Mouse (Mus musculus): ENCODE data around the gene Krtap4-16. TPM values are rescaled to one million over a fixed set of nuclear protein-coding genes. Genes with fewer than 3 reads are reported as not detected.

The Krtap4-16 gene
- not detected for polyA plus RNA-seq (2014; fragmentation: Illumina TruSeq; extraction: RNeasy Lipid Tissue Mini Kit (QIAGEN cat#74804); ENCODE audit: low read depth, low replicate concordance)

GRCm38 (mm10) chr11:99851508-99851907, at the start of gene Krtap4-16:
Gene Krtap4-16 (minus strand): TSS chr11:99851608.

DNA sequence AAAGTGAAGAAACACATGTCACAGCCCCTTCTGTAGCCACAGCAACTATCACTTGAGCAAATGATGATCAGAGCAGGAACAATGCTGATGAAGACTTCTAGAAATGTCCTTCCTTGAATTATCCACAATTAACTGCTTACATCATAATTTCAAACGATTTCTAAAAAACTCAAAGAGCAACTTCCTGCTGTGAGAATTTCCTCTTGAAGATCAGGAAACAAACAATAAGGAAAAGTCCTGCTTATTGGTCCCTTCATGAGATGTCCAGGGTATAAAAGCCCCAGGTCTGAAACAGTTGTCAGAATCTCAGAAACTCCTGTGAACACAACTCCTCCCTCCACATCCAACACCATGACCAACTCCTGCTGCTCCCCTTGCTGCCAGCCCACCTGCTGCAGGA, 27.5 kb upstream of the Krtap4-16 start, which contains the start of gene Gm11567:
TSS of gene Gm11567 (plus strand) at position 301 of the 400 bp plus-strand sequence.

GRCm38 (mm10) chr11:99873089-99873488, 21.7 kb upstream of the Krtap4-16 start, which contains the start of gene Krtap9-1:
Gene Krtap9-1 (plus strand): TSS chr11:99873389.

GRCm38 (mm10) chr11:99864176-99864575, 12.8 kb upstream of the Krtap4-16 start, which contains the start of gene Gm11559:
Gene Gm11559 (plus strand): TSS chr11:99864476.

GRCm38 (mm10) chr11:99857617-99858016, 6.2 kb upstream of the Krtap4-16 start, which contains the start of gene Gm11568:
Gene Gm11568 (plus strand): TSS chr11:99857917.

GRCm38 (mm10) chr11:99837966-99838365, 13.4 kb downstream of the Krtap4-16 start, which contains the start of gene 2300003K06Rik:
Gene 2300003K06Rik (minus strand): TSS chr11:99838066.

DNA sequence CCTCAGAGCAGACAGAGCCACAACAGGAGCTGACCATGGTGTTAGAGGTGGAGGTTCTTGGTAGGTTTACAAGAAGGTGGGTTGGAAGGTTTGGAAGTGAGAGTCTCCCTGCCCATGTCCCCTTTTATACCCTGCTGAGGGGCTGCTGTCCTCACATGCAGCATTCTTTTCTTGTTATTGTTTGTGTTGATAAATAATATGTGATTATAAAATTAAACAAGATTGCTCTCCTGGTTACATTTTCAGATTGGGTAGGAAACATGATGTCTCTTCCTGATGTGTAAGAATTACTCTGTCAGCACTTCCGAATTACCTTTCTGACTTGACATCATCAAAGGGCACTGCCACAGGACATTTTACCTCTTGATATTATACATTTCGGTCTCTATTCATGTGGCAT, 35.8 kb downstream of the Krtap4-16 start, which contains the start of gene Gm11564:
TSS of gene Gm11564 (minus strand) at position 101 of the 400 bp plus-strand sequence.

GRCm38 (mm10) chr11:99809792-99810191, 41.6 kb downstream of the Krtap4-16 start, which contains the start of gene Krtap4-13:
Gene Krtap4-13 (minus strand): TSS chr11:99809892.

GRCm38 (mm10) chr11:99804346-99804745, 47.1 kb downstream of the Krtap4-16 start, which contains the start of gene Gm11554:
Gene Gm11554 (minus strand): TSS chr11:99804446.

Other genes with a start within 250 kb of the Krtap4-16 start
- not detected for gene Gm11938, start 248.3 kb downstream of the Krtap4-16 start, polyA plus RNA-seq (2014; fragmentation: Illumina TruSeq; extraction: RNeasy Lipid Tissue Mini Kit (QIAGEN cat#74804); ENCODE audit: low read depth, low replicate concordance)
- gene Gm11937, start 241.4 kb downstream of the Krtap4-16 start, polyA plus RNA-seq (2014; fragmentation: Illumina TruSeq; extraction: RNeasy Lipid Tissue Mini Kit (QIAGEN cat#74804); ENCODE audit: low read depth, low replicate concordance): not detected
- not detected for gene Krtap2-4, start 236.8 kb downstream of the Krtap4-16 start, polyA plus RNA-seq (2014; fragmentation: Illumina TruSeq; extraction: RNeasy Lipid Tissue Mini Kit (QIAGEN cat#74804); ENCODE audit: low read depth, low replicate concordance)
- gene Gm11562, start 231.2 kb downstream of the Krtap4-16 start, polyA plus RNA-seq (2014; fragmentation: Illumina TruSeq; extraction: RNeasy Lipid Tissue Mini Kit (QIAGEN cat#74804); ENCODE audit: low read depth, low replicate concordance): not detected
- not detected for gene Krtap4-1, start 223.4 kb downstream of the Krtap4-16 start, polyA plus RNA-seq (2014; fragmentation: Illumina TruSeq; extraction: RNeasy Lipid Tissue Mini Kit (QIAGEN cat#74804); ENCODE audit: low read depth, low replicate concordance)
- gene Krtap4-2, start 216.5 kb downstream of the Krtap4-16 start, polyA plus RNA-seq (2014; fragmentation: Illumina TruSeq; extraction: RNeasy Lipid Tissue Mini Kit (QIAGEN cat#74804); ENCODE audit: low read depth, low replicate concordance): not detected
- gene Krtap4-7, start 207.5 kb downstream of the Krtap4-16 start, polyA plus RNA-seq (2014; fragmentation: Illumina TruSeq; extraction: RNeasy Lipid Tissue Mini Kit (QIAGEN cat#74804); ENCODE audit: low read depth, low replicate concordance): not detected
- not detected for gene Gm11555, start 201.4 kb downstream of the Krtap4-16 start, polyA plus RNA-seq (2014; fragmentation: Illumina TruSeq; extraction: RNeasy Lipid Tissue Mini Kit (QIAGEN cat#74804); ENCODE audit: low read depth, low replicate concordance)
- not detected for gene Gm11563, start 192.6 kb downstream of the Krtap4-16 start, polyA plus RNA-seq (2014; fragmentation: Illumina TruSeq; extraction: RNeasy Lipid Tissue Mini Kit (QIAGEN cat#74804); ENCODE audit: low read depth, low replicate concordance)
- not detected for gene Krtap4-6, start 185.6 kb downstream of the Krtap4-16 start, polyA plus RNA-seq (2014; fragmentation: Illumina TruSeq; extraction: RNeasy Lipid Tissue Mini Kit (QIAGEN cat#74804); ENCODE audit: low read depth, low replicate concordance)
- not detected for gene Gm14190, start 160.9 kb downstream of the Krtap4-16 start, polyA plus RNA-seq (2014; fragmentation: Illumina TruSeq; extraction: RNeasy Lipid Tissue Mini Kit (QIAGEN cat#74804); ENCODE audit: low read depth, low replicate concordance)
- gene Gm14180, start 117.3 kb downstream of the Krtap4-16 start, polyA plus RNA-seq (2014; fragmentation: Illumina TruSeq; extraction: RNeasy Lipid Tissue Mini Kit (QIAGEN cat#74804); ENCODE audit: low read depth, low replicate concordance): not detected
- gene Gm11595, start 78.7 kb downstream of the Krtap4-16 start, polyA plus RNA-seq (2014; fragmentation: Illumina TruSeq; extraction: RNeasy Lipid Tissue Mini Kit (QIAGEN cat#74804); ENCODE audit: low read depth, low replicate concordance): not detected
- not detected for gene Krtap4-8, start 70.9 kb downstream of the Krtap4-16 start, polyA plus RNA-seq (2014; fragmentation: Illumina TruSeq; extraction: RNeasy Lipid Tissue Mini Kit (QIAGEN cat#74804); ENCODE audit: low read depth, low replicate concordance)
- not detected for gene Krtap4-9, start 66.4 kb downstream of the Krtap4-16 start, polyA plus RNA-seq (2014; fragmentation: Illumina TruSeq; extraction: RNeasy Lipid Tissue Mini Kit (QIAGEN cat#74804); ENCODE audit: low read depth, low replicate concordance)
- not detected for gene Gm11596, start 58.1 kb downstream of the Krtap4-16 start, polyA plus RNA-seq (2014; fragmentation: Illumina TruSeq; extraction: RNeasy Lipid Tissue Mini Kit (QIAGEN cat#74804); ENCODE audit: low read depth, low replicate concordance)
- not detected for gene Gm11569, start 52.7 kb downstream of the Krtap4-16 start, polyA plus RNA-seq (2014; fragmentation: Illumina TruSeq; extraction: RNeasy Lipid Tissue Mini Kit (QIAGEN cat#74804); ENCODE audit: low read depth, low replicate concordance)
- gene Gm11554, start 47.2 kb downstream of the Krtap4-16 start, polyA plus RNA-seq (2014; fragmentation: Illumina TruSeq; extraction: RNeasy Lipid Tissue Mini Kit (QIAGEN cat#74804); ENCODE audit: low read depth, low replicate concordance): not detected
- not detected for gene Krtap4-13, start 41.7 kb downstream of the Krtap4-16 start, polyA plus RNA-seq (2014; fragmentation: Illumina TruSeq; extraction: RNeasy Lipid Tissue Mini Kit (QIAGEN cat#74804); ENCODE audit: low read depth, low replicate concordance)
- not detected for gene Gm11564, start 35.9 kb downstream of the Krtap4-16 start, polyA plus RNA-seq (2014; fragmentation: Illumina TruSeq; extraction: RNeasy Lipid Tissue Mini Kit (QIAGEN cat#74804); ENCODE audit: low read depth, low replicate concordance)
- gene 2300003K06Rik, start 13.5 kb downstream of the Krtap4-16 start, polyA plus RNA-seq (2014; fragmentation: Illumina TruSeq; extraction: RNeasy Lipid Tissue Mini Kit (QIAGEN cat#74804); ENCODE audit: low read depth, low replicate concordance): not detected
- not detected for gene Gm11568, start 6.3 kb upstream of the Krtap4-16 start, polyA plus RNA-seq (2014; fragmentation: Illumina TruSeq; extraction: RNeasy Lipid Tissue Mini Kit (QIAGEN cat#74804); ENCODE audit: low read depth, low replicate concordance)
- not detected for gene Gm11559, start 12.9 kb upstream of the Krtap4-16 start, polyA plus RNA-seq (2014; fragmentation: Illumina TruSeq; extraction: RNeasy Lipid Tissue Mini Kit (QIAGEN cat#74804); ENCODE audit: low read depth, low replicate concordance)
- gene Krtap9-1, start 21.8 kb upstream of the Krtap4-16 start, polyA plus RNA-seq (2014; fragmentation: Illumina TruSeq; extraction: RNeasy Lipid Tissue Mini Kit (QIAGEN cat#74804); ENCODE audit: low read depth, low replicate concordance): not detected
- gene Gm11567, start 27.6 kb upstream of the Krtap4-16 start, polyA plus RNA-seq (2014; fragmentation: Illumina TruSeq; extraction: RNeasy Lipid Tissue Mini Kit (QIAGEN cat#74804); ENCODE audit: low read depth, low replicate concordance): not detected
- gene Krtap31-1, start 56.3 kb upstream of the Krtap4-16 start, polyA plus RNA-seq (2014; fragmentation: Illumina TruSeq; extraction: RNeasy Lipid Tissue Mini Kit (QIAGEN cat#74804); ENCODE audit: low read depth, low replicate concordance): not detected
- gene Gm11565, start 63.1 kb upstream of the Krtap4-16 start, polyA plus RNA-seq (2014; fragmentation: Illumina TruSeq; extraction: RNeasy Lipid Tissue Mini Kit (QIAGEN cat#74804); ENCODE audit: low read depth, low replicate concordance): not detected
- gene Krtap31-2, start 84.7 kb upstream of the Krtap4-16 start, polyA plus RNA-seq (2014; fragmentation: Illumina TruSeq; extraction: RNeasy Lipid Tissue Mini Kit (QIAGEN cat#74804); ENCODE audit: low read depth, low replicate concordance): not detected
- not detected for gene Krtap9-5, start 96.9 kb upstream of the Krtap4-16 start, polyA plus RNA-seq (2014; fragmentation: Illumina TruSeq; extraction: RNeasy Lipid Tissue Mini Kit (QIAGEN cat#74804); ENCODE audit: low read depth, low replicate concordance)
- gene Krtap29-1, start 127.4 kb upstream of the Krtap4-16 start, polyA plus RNA-seq (2014; fragmentation: Illumina TruSeq; extraction: RNeasy Lipid Tissue Mini Kit (QIAGEN cat#74804); ENCODE audit: low read depth, low replicate concordance): not detected
- gene Krtap16-1, start 135.0 kb upstream of the Krtap4-16 start, polyA plus RNA-seq (2014; fragmentation: Illumina TruSeq; extraction: RNeasy Lipid Tissue Mini Kit (QIAGEN cat#74804); ENCODE audit: low read depth, low replicate concordance): not detected
- gene Krtap17-1, start 142.4 kb upstream of the Krtap4-16 start, polyA plus RNA-seq (2014; fragmentation: Illumina TruSeq; extraction: RNeasy Lipid Tissue Mini Kit (QIAGEN cat#74804); ENCODE audit: low read depth, low replicate concordance): not detected
- not detected for gene Krt33a, start 164.6 kb upstream of the Krtap4-16 start, polyA plus RNA-seq (2014; fragmentation: Illumina TruSeq; extraction: RNeasy Lipid Tissue Mini Kit (QIAGEN cat#74804); ENCODE audit: low read depth, low replicate concordance)
- gene Krt33b, start 178.3 kb upstream of the Krtap4-16 start, polyA plus RNA-seq (2014; fragmentation: Illumina TruSeq; extraction: RNeasy Lipid Tissue Mini Kit (QIAGEN cat#74804); ENCODE audit: low read depth, low replicate concordance): not detected
- gene Krt34, start 189.9 kb upstream of the Krtap4-16 start, polyA plus RNA-seq (2014; fragmentation: Illumina TruSeq; extraction: RNeasy Lipid Tissue Mini Kit (QIAGEN cat#74804); ENCODE audit: low read depth, low replicate concordance): not detected
- not detected for gene Krt31, start 198.9 kb upstream of the Krtap4-16 start, polyA plus RNA-seq (2014; fragmentation: Illumina TruSeq; extraction: RNeasy Lipid Tissue Mini Kit (QIAGEN cat#74804); ENCODE audit: low read depth, low replicate concordance)
- gene Krt32, start 236.6 kb upstream of the Krtap4-16 start, polyA plus RNA-seq (2014; fragmentation: Illumina TruSeq; extraction: RNeasy Lipid Tissue Mini Kit (QIAGEN cat#74804); ENCODE audit: low read depth, low replicate concordance): 0.31 TPM
- not detected for gene Krt35, start 244.6 kb upstream of the Krtap4-16 start, polyA plus RNA-seq (2014; fragmentation: Illumina TruSeq; extraction: RNeasy Lipid Tissue Mini Kit (QIAGEN cat#74804); ENCODE audit: low read depth, low replicate concordance)